Mouse (Mus musculus) embryonic facial prominence, embryonic 11.5 days (tissue): ENCODE measurements around the gene Klk11. TPM values are rescaled to one million over a fixed set of nuclear protein-coding genes. Genes with fewer than 3 reads are reported as not detected.

ENCODE experiments used
- ATAC-seq: fragments of 200-750 bp; cut with Nextera tagmentation; replicated peaks from 2 replicates; pipeline ENCODE4 v1.8.0; 2017; ENCODE audit warnings: low read depth; ENCODE audit not compliant: insufficient number of reproducible peaks, low FRiP score, low TSS enrichment
- DNase-seq: peaks from one replicate; pipeline ENCODE4 v3.0.0-alpha.2; 2015; ENCODE audit warnings: low spot score
- H3K27ac ChIP-seq: fragments of 300-500 bp; sonication (generic); replicated peaks from 2 replicates; pipeline ENCODE4 v1.5.1; 2014; ENCODE audit warnings: mild to moderate bottlenecking, low read depth, low read length, control low read depth
- H3K27me3 ChIP-seq: fragments of 300-500 bp; sonication (generic); 2 replicates; pipeline ENCODE4 v1.6.1; 2014; ENCODE audit warnings: mild to moderate bottlenecking, low read length, moderate library complexity, mixed read lengths; ENCODE audit not compliant: control insufficient read depth, insufficient read depth
- H3K36me3 ChIP-seq: fragments of 300-500 bp; sonication (generic); replicated peaks from 2 replicates; pipeline ENCODE4 v1.6.1; 2014; ENCODE audit warnings: low read depth, mild to moderate bottlenecking, low read length, moderate library complexity, mixed read lengths; ENCODE audit not compliant: control insufficient read depth, insufficient read depth
- H3K4me1 ChIP-seq: fragments of 300-500 bp; sonication (generic); 2 replicates; pipeline ENCODE4 v1.6.1; 2014; ENCODE audit warnings: low read length, mixed read lengths; ENCODE audit not compliant: control insufficient read depth, insufficient read depth
- H3K4me2 ChIP-seq: fragments of 300-500 bp; sonication (generic); 2 replicates; pipeline ENCODE4 v1.6.1; 2014; ENCODE audit warnings: low read depth, mild to moderate bottlenecking, control low read depth, low read length, moderate library complexity
- H3K4me3 ChIP-seq: fragments of 300-500 bp; sonication (generic); 2 replicates; pipeline ENCODE4 v1.5.1; 2014; ENCODE audit warnings: low read depth, low read length, control low read depth
- H3K9ac ChIP-seq: fragments of 300-500 bp; sonication (generic); replicated peaks from 2 replicates; pipeline ENCODE4 v1.6.1; 2014; ENCODE audit warnings: mild to moderate bottlenecking, control low read depth, low read length
- H3K9me3 ChIP-seq: fragments of 300-500 bp; sonication (generic); replicated peaks from 2 replicates; pipeline ENCODE4 v1.6.1; 2016; ENCODE audit warnings: mild to moderate bottlenecking, low read length, inconsistent platforms, mixed read lengths; ENCODE audit not compliant: control insufficient read depth
- WGBS: fragments of 180-500 bp; shearing (Covaris S2); extraction: QIAGEN DNeasy Blood & Tissue Kit; methylation state at CpG from one replicate; pipeline ENCODE4 v1.1.7; 2014; 5-methylcytosine and 5-hydroxymethylcytosine counted together
- polyA plus RNA-seq: library from polyadenylated mRNA; unstranded; fragments of >200 nt; fragmentation: Nextera tagmentation; extraction: Ambion mirVana; gene quantifications from 2 replicates; pipeline ENCODE4 v1.2.1, GENCODE M21; 2014

Klk11 gene
- polyA plus RNA-seq, 1 experiment from 2014 or later = not detected

DNA sequence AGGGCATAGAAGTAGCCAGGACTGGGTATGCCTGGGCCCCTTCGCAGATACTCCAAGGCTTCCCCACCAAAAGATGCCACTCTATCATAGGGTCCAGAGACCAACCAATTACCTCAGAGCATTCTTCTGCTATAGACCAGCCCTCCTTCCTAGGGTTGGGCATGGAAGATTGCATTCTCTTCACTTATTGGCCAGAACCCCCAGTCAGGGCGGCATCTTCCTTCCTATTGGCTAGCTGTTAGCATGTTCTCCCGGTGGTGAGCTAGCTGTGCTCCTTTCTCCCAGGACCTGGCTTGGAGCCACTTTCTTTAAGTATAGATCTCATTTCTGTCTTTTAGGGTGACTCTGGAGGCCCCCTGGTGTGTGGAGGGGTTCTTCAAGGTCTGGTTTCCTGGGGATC lies 1.5 kb upstream of the Klk11 start:
- no peak for DNase-seq
- H3K27ac ChIP-seq = no peak overlapping the region
- H3K4me2 ChIP-seq = no peak overlapping the region
- H3K36me3 ChIP-seq = no peaks in the 10 kb centered on the region
- H3K9ac ChIP-seq = no peak overlapping the region
- WGBS = 81% methylated on average over 3 of the region's 3 CpGs
- H3K4me3 ChIP-seq = no peak overlapping the region
- H3K9me3 ChIP-seq = no peaks in the 10 kb centered on the region
- H3K4me1 ChIP-seq = no peaks in the 10 kb centered on the region
- no peak for ATAC-seq
- H3K27me3 ChIP-seq = no peaks in the 10 kb centered on the region

- Histone ChIP-seq H3K9me3 (no peaks in the 10 kb centered on the region), H3K4me2 (no peak overlapping the region), H3K4me1 (no peaks in the 10 kb centered on the region), H3K9ac (no peak overlapping the region), H3K27ac (0 out of 2 replicates have a peak overlapping the region, but pooled peaks have one; percentile 20), H3K36me3 (no peaks in the 10 kb centered on the region), H3K27me3 (no peaks in the 10 kb centered on the region), H3K4me3 (no peak overlapping the region)
- WGBS = 34% methylated on average over 6 of the region's 6 CpGs
- no peak for DNase-seq
- no peak for ATAC-seq
These were observed 398 bp downstream of the Klk11 start for GRCm38 (mm10) chr7:43774802-43775201.

DNA sequence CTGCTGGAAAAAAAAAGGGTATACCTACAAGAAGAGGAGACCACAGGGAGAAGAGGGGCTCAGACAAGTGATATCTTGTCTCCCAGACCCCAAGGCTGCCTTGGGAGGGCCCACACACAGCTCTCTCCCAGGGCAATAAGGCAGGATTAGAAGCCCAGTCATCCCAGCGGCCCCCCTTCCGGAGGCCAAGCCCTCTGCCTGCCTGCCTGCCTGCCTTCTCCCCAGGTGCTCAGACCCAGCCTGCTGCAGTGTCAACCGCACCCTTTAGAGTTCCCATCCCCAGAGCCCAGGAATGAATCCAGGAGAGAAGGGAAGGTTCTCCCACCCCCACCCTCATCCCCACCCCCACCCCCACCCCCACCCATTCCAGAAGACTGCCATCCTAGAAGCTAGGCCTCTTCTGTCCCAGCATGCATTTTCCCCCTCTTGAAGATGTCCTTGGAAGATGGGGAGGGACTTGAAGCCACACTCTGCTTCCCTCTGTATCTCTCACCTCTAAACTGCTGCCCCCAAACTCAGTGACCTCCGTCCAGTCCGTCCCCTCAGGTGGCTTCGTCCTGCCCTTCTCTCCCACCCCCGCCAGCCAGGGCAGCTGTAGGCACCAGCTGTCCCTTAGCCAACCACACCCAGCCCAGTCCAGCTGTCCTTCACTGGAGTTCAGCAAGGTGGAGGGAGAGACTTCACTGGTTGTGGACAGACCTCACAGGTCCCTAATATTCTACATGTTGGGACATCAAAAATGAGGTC lies 1.1 kb downstream of the Klk11 start:
- Histone ChIP-seq H3K27ac (no peak overlapping the region), H3K4me3 (no peak overlapping the region), H3K9ac (no peak overlapping the region), H3K9me3 (no peaks in the 10 kb centered on the region), H3K4me2 (no peak overlapping the region), H3K36me3 (no peaks in the 10 kb centered on the region), H3K27me3 (no peaks in the 10 kb centered on the region), H3K4me1 (no peaks in the 10 kb centered on the region)
- 36% methylated on average over 7 of the region's 7 CpGs for WGBS
- ATAC-seq (no peak), DNase-seq (no peak)

DNA sequence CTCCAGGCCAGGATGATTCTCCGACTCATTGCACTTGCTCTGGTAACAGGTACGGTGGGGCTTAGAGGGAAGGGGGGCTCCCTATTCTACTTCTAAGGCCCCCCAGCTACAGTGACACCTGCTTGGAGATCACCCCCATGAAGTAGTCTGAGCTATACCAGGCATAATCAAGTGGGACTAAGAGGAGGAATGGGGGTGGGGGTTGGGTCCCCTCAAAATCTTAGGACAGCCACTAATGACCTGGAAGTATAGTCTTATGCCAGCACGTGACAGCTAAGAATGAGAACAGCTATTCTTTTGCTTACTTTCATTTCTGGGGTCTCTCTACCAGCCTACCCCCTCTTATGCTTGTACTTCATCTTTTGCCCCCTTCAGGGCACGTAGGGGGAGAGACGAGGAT lies 2.1 kb downstream of the Klk11 start:
- Histone ChIP-seq H3K4me3 (no peak overlapping the region), H3K27me3 (no peaks in the 10 kb centered on the region), H3K9me3 (no peaks in the 10 kb centered on the region), H3K9ac (no peak overlapping the region), H3K27ac (no peak overlapping the region), H3K36me3 (no peaks in the 10 kb centered on the region), H3K4me2 (no peak overlapping the region), H3K4me1 (no peaks in the 10 kb centered on the region)
- 78% methylated on average over 5 of the region's 5 CpGs for WGBS
- no peak for DNase-seq
- ATAC-seq = no peak

DNA sequence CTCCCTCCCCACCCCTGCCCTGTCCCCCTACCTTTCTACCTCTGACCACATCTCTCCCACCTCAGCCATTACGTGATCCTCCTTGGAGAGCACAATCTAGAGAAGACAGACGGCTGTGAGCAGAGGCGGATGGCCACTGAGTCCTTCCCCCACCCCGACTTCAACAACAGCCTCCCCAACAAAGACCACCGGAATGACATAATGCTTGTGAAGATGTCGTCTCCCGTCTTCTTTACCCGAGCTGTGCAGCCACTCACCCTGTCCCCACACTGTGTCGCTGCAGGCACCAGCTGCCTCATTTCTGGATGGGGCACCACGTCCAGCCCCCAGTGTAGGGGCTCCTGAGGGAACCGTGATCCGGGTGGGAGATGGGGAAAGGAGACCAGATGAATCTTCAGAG lies 3.0 kb downstream of the Klk11 start:
- Histone ChIP-seq H3K36me3 (no peaks in the 10 kb centered on the region), H3K4me3 (no peak overlapping the region), H3K9ac (no peak overlapping the region), H3K4me2 (no peak overlapping the region), H3K9me3 (no peaks in the 10 kb centered on the region), H3K4me1 (no peaks in the 10 kb centered on the region), H3K27ac (no peak overlapping the region), H3K27me3 (no peaks in the 10 kb centered on the region)
- ATAC-seq (no peak), DNase-seq (no peak)
- WGBS = 85% methylated on average over 12 of the region's 12 CpGs

DNA sequence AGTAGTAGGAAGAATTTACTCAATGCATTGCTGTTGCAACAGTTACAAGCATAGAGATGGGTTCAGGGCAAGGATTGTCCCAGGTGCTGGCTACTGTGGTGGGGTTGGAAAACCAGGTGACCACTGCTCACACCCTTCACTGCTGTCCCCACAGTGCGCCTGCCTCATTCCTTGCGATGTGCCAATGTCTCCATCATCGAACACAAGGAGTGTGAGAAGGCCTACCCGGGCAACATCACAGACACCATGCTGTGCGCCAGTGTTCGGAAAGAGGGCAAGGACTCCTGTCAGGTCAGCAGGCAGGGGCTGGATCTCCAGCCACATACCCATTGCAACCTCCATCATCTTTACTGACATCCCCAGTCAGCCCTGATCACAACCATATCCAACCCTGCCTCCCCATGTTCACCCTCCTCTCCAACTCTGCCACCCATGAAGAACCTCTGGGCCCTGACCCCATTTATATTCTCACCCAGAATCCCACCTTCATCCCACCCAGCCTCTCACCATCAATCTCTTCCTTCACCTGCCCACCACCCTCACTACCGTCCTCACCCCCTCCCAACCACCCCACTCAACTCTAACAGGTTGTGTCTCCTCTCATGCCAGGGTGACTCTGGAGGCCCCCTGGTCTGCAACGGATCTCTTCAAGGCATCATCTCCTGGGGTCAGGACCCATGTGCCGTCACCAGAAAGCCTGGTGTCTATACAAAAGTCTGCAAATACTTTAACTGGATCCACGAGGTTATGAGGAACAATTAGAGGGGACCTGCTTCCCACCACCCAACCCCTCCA lies 4.0 kb downstream of the Klk11 start:
- H3K4me2 ChIP-seq = no peak overlapping the region
- ATAC-seq (no peak), DNase-seq (no peak)
- no peaks in the 10 kb centered on the region for H3K27me3 ChIP-seq
- no peaks in the 10 kb centered on the region for H3K4me1 ChIP-seq
- 86% methylated on average over 10 of the region's 10 CpGs for WGBS
- H3K9me3 ChIP-seq = no peaks in the 10 kb centered on the region
- no peak overlapping the region for H3K4me3 ChIP-seq
- H3K36me3 ChIP-seq = no peaks in the 10 kb centered on the region
- H3K27ac ChIP-seq = no peak overlapping the region
- H3K9ac ChIP-seq = no peak overlapping the region

DNA sequence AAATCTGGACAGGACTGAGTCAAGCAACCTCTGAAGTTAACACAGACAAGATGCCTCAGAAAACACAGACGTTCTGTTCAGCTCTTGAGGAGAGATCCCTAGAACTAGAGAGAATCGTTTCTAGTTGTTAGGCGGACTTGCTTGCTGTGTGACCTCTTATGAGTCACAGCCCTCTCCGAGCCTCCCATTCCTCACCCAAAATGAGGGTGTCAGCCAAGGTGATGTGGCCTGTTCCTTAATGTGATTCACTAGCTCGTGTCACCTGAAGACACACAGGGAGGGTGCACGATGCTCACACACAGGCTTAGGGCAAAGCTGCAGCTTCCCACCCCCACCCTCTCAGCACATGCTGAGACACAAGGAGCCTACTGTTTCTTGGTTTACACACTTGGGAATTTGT lies 5.8 kb downstream of the Klk11 start:
- Histone ChIP-seq H3K4me3 (no peak overlapping the region), H3K4me2 (no peak overlapping the region), H3K36me3 (no peaks in the 10 kb centered on the region), H3K9ac (no peak overlapping the region), H3K27ac (no peak overlapping the region), H3K9me3 (no peaks in the 10 kb centered on the region), H3K27me3 (no peaks in the 10 kb centered on the region), H3K4me1 (no peaks in the 10 kb centered on the region)
- WGBS = 57% methylated on average over 6 of the region's 6 CpGs
- ATAC-seq = no peak
- no peak for DNase-seq

GRCm38 (mm10) chr7:43780746-43781145 lies 6.3 kb downstream of the Klk11 start, which contains the start of gene Klk10:
TSS of gene Klk10 (plus strand) at chr7:43781035.
- no peak for DNase-seq
- 41% methylated on average over 5 of the region's 5 CpGs for WGBS
- ATAC-seq = no peak

More at GRCm38 (mm10) chr7:43780746-43781145, 6.3 kb downstream of the Klk11 start, which contains the start of gene Klk10:
- no peaks in the 10 kb centered on the region for H3K36me3 ChIP-seq
- no peaks in the 10 kb centered on the region for H3K4me1 ChIP-seq
- no peak within 1 kb of the TSS for H3K27ac ChIP-seq
- H3K9ac ChIP-seq = no peak within 1 kb of the TSS
- H3K9me3 ChIP-seq = no peaks in the 10 kb centered on the region
- H3K4me3 ChIP-seq = no peak within 1 kb of the TSS
- no peak within 1 kb of the TSS for H3K4me2 ChIP-seq
- no peaks in the 10 kb centered on the region for H3K27me3 ChIP-seq
